Mouse (Mus musculus): ENCODE measurements around the gene Kcnt2.

GRCm38 (mm10) chr1:140660751-140661403 lies 414.9 kb downstream of the Kcnt2 start:
- TF ChIP-seq POLR2A (IDR thresholded peaks at IDR 0.05; ENCODE audit: insufficient read depth, low read depth, low read length) (no peak), CTCF (IDR thresholded peaks at IDR 0.05) (no peak)
